Mouse (Mus musculus) liver, embryonic 14.5 days (tissue): ENCODE measurements around the gene Apold1. TPM values are rescaled to one million over a fixed set of nuclear protein-coding genes. Genes with fewer than 3 reads are reported as not detected.

Experiments
- ATAC-seq: fragments of 200-750 bp; cut with Nextera tagmentation; 2 replicates; pipeline ENCODE4 v1.8.0; 2017; ENCODE audit warnings: moderate number of reproducible peaks, mild to moderate bottlenecking, moderate library complexity; ENCODE audit not compliant: insufficient read depth
- DNase-seq, 3 experiments: peaks; one replicate each; pipeline ENCODE4 v3.0.0-alpha.2; 2012 to 2013; ENCODE audit warnings: low read depth in 3 of 3, low spot score in 3 of 3
- H3K27ac ChIP-seq: fragments of 300-500 bp; sonication (generic); 2 replicates; pipeline ENCODE4 v1.5.1; 2014; ENCODE audit warnings: moderate library complexity, mild to moderate bottlenecking, control low read depth, inconsistent platforms
- H3K27me3 ChIP-seq: fragments of 300-500 bp; sonication (generic); 2 replicates; pipeline ENCODE4 v1.6.1; 2014; ENCODE audit warnings: mild to moderate bottlenecking, low read length, moderate library complexity; ENCODE audit not compliant: control insufficient read depth, insufficient read depth
- H3K36me3 ChIP-seq: fragments of 300-500 bp; sonication (generic); replicated peaks from 2 replicates; pipeline ENCODE4 v1.6.1; 2014; ENCODE audit warnings: low read depth; ENCODE audit not compliant: control insufficient read depth, insufficient read depth
- H3K4me1 ChIP-seq, 2 experiments: fragments of 200-500 bp in 1 of 2; fragments of 300-500 bp in 1 of 2; sonication (generic) in 1 of 2; replicated peaks; 2 replicates each; pipeline ENCODE4 v1.6.1; 2012 to 2014; ENCODE audit warnings: antibody characterized with exemption in 1 of 2, inconsistent platforms in 1 of 2, low read length in 1 of 2; ENCODE audit not compliant: control insufficient read depth in 2 of 2, insufficient read depth in 2 of 2
- H3K4me2 ChIP-seq: fragments of 300-500 bp; sonication (generic); 2 replicates; pipeline ENCODE4 v1.6.1; 2014; ENCODE audit warnings: low read depth, mild to moderate bottlenecking, control low read depth, moderate library complexity
- H3K4me3 ChIP-seq, 2 experiments: fragments of 200-500 bp in 1 of 2; fragments of 300-500 bp in 1 of 2; sonication (generic) in 1 of 2; 2 replicates each; pipeline ENCODE4 v1.5.1; 2012 to 2014; ENCODE audit warnings: low read depth in 2 of 2, low read length in 2 of 2, mild to moderate bottlenecking in 2 of 2, control low read depth in 1 of 2, inconsistent platforms in 1 of 2, moderate library complexity in 1 of 2; ENCODE audit not compliant: insufficient read depth in 1 of 2
- H3K9ac ChIP-seq: fragments of 300-500 bp; sonication (generic); replicated peaks from 2 replicates; pipeline ENCODE4 v1.6.1; 2014; ENCODE audit warnings: mild to moderate bottlenecking, control low read depth, moderate library complexity
- H3K9me3 ChIP-seq: fragments of 300-500 bp; sonication (generic); 2 replicates; pipeline ENCODE4 v1.6.1; 2016; ENCODE audit warnings: low read length, mixed read lengths; ENCODE audit not compliant: control insufficient read depth
- CTCF ChIP-seq: IDR thresholded peaks from 2 replicates; pipeline ENCODE4 v1.5.1; 2016; ENCODE audit warnings: antibody characterized with exemption, low read depth, control low read depth
- EP300 ChIP-seq: IDR thresholded peaks from 2 replicates; pipeline ENCODE4 v1.6.1; 2016; ENCODE audit warnings: antibody characterized with exemption, low read depth
- WGBS: fragments of 180-500 bp; shearing (Covaris S2); extraction: QIAGEN DNeasy Blood & Tissue Kit; methylation state at CpG from one replicate; pipeline ENCODE4 v1.1.7; 2014; ENCODE audit not compliant: insufficient replicate concordance; 5-methylcytosine and 5-hydroxymethylcytosine counted together
- polyA plus RNA-seq, 2 experiments: library from polyadenylated mRNA; depleted of rRNA in 1 of 2; stranded (reverse) in 1 of 2; unstranded in 1 of 2; fragments of >200 nt; fragmentation: Nextera tagmentation in 1 of 2; extraction: Ambion mirVana in 1 of 2; gene quantifications; 2 replicates each; pipeline versions ENCODE4 v1.2.1 to v1.2.3; 2012 to 2014

Gene Apold1
- polyA plus RNA-seq, 2 experiments = 0.95 to 1.6 TPM

- H3K27ac ChIP-seq = no peak overlapping the region
- peaks cover 50% of the 10 kb centered on the region for H3K36me3 ChIP-seq
- H3K4me1 ChIP-seq = no peaks in the 10 kb centered on the region
- DNase-seq = no peak
- TF ChIP-seq CTCF (no peak), EP300 (no peak)
- H3K27me3 ChIP-seq = no peaks in the 10 kb centered on the region
- H3K9ac ChIP-seq = no peak overlapping the region
- no peak for ATAC-seq
- no peak overlapping the region for H3K4me3 ChIP-seq
- no peaks in the 10 kb centered on the region for H3K9me3 ChIP-seq
- 82% methylated on average over 14 of the region's 14 CpGs for WGBS
- H3K4me2 ChIP-seq = no peak overlapping the region
Measured at GRCm38 (mm10) chr6:135023379-135023778, 41.9 kb downstream of the Apold1 start.

- Histone ChIP-seq H3K36me3 (peaks cover 36% of the 10 kb centered on the region), H3K4me1 (no peaks in the 10 kb centered on the region), H3K9me3 (no peaks in the 10 kb centered on the region), H3K9ac (no peak overlapping the region), H3K27me3 (no peaks in the 10 kb centered on the region), H3K4me2 (no peak overlapping the region), H3K27ac (no peak overlapping the region), H3K4me3 (no peak overlapping the region)
- no peak for TF ChIP-seq CTCF
- no peak for DNase-seq
- WGBS = 64% methylated on average over 1 of the region's 1 CpGs
- ATAC-seq = no peak
Measured at GRCm38 (mm10) chr6:135024781-135025420, 43.4 kb downstream of the Apold1 start.

- no peak for TF ChIP-seq EP300
- peak; percentile 56 for TF ChIP-seq CTCF
- no peak overlapping the region for H3K27ac ChIP-seq
- H3K9me3 ChIP-seq = no peaks in the 10 kb centered on the region
- 7% methylated on average over 3 of the region's 3 CpGs for WGBS
- H3K4me1 ChIP-seq = no peaks in the 10 kb centered on the region
- no peak overlapping the region for H3K9ac ChIP-seq
- H3K4me3 ChIP-seq = no peak overlapping the region
- peaks cover 23% of the 10 kb centered on the region for H3K36me3 ChIP-seq
- H3K27me3 ChIP-seq = no peaks in the 10 kb centered on the region
- ATAC-seq (no peak), DNase-seq (no peak)
- no peak overlapping the region for H3K4me2 ChIP-seq
Measured at GRCm38 (mm10) chr6:135026232-135026631, 44.7 kb downstream of the Apold1 start.

GRCm38 (mm10) chr6:135026755-135027154 is 45.2 kb downstream of the Apold1 start:
- no peak for DNase-seq
- H3K4me2 ChIP-seq = no peak overlapping the region

DNA sequence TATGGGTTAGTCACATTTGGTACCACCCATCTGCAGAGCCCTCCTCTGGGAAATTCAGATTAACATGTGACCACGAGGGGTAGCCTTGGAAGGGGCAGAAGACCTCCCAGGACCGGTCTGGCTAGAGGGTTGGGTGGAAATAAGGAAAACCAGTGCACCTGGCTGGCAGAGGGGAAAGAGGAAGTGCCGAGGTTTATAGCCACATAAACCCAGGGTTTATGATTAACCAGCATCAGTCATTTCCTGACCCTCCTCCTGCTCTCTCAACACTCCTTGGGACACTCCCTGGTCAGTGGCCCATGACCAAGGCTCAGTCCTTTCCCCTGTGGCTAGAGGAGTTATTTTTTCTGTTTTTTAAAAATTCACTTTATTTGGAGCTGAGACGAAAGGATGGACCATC is 47.7 kb downstream of the Apold1 start:
- Histone ChIP-seq H3K4me2 (no peak overlapping the region), H3K27me3 (no peaks in the 10 kb centered on the region), H3K4me3 (no peak overlapping the region), H3K4me1 (no peaks in the 10 kb centered on the region), H3K9me3 (no peaks in the 10 kb centered on the region), H3K36me3 (no peaks in the 10 kb centered on the region), H3K27ac (no peak overlapping the region), H3K9ac (no peak overlapping the region)
- WGBS = 32% methylated on average over 4 of the region's 4 CpGs
- no peak for DNase-seq
- no peak for ATAC-seq
- TF ChIP-seq EP300 = no peak
- no peak for TF ChIP-seq CTCF

More at GRCm38 (mm10) chr6:135026755-135027154, 45.2 kb downstream of the Apold1 start:
- H3K9me3 ChIP-seq = no peaks in the 10 kb centered on the region
- WGBS = 46% methylated on average over 2 of the region's 2 CpGs
- no peak overlapping the region for H3K27ac ChIP-seq
- H3K27me3 ChIP-seq = no peaks in the 10 kb centered on the region
- H3K36me3 ChIP-seq = peaks cover 18% of the 10 kb centered on the region
- no peak for ATAC-seq
- no peak overlapping the region for H3K4me3 ChIP-seq
- H3K9ac ChIP-seq = no peak overlapping the region
- H3K4me1 ChIP-seq = no peaks in the 10 kb centered on the region
- no peak for TF ChIP-seq CTCF
- no peak for TF ChIP-seq EP300

Other genes starting within 250 kb of the Apold1 start
- gene Dusp16, start 189.1 kb upstream of the Apold1 start, polyA plus RNA-seq (2012; rRNA removed) = 2.6 and 3.7 TPM in 2 replicates
- gene Dusp16, start 189.1 kb upstream of the Apold1 start, polyA plus RNA-seq (2014; fragmentation: Nextera tagmentation; extraction: Ambion mirVana) = 4.1 and 5.4 TPM in 2 replicates
- gene Crebl2, start 151.6 kb upstream of the Apold1 start, polyA plus RNA-seq (2012; rRNA removed) = 2.3 and 2.9 TPM in 2 replicates
- gene Crebl2, start 151.6 kb upstream of the Apold1 start, polyA plus RNA-seq (2014; fragmentation: Nextera tagmentation; extraction: Ambion mirVana) = 1.1 and 1.6 TPM in 2 replicates
- 4.4 and 4.7 TPM in 2 replicates for gene Gpr19, start 83.1 kb upstream of the Apold1 start, polyA plus RNA-seq (2012; rRNA removed)
- 4.4 and 4.9 TPM in 2 replicates for gene Gpr19, start 83.1 kb upstream of the Apold1 start, polyA plus RNA-seq (2014; fragmentation: Nextera tagmentation; extraction: Ambion mirVana)
- gene Cdkn1b, start 61.3 kb upstream of the Apold1 start, polyA plus RNA-seq (2012; rRNA removed) = 8.4 and 12.2 TPM in 2 replicates
- gene Cdkn1b, start 61.3 kb upstream of the Apold1 start, polyA plus RNA-seq (2014; fragmentation: Nextera tagmentation; extraction: Ambion mirVana) = 11.7 and 12.6 TPM in 2 replicates
- gene Ddx47, start 29.9 kb downstream of the Apold1 start, polyA plus RNA-seq (2012; rRNA removed) = 29.7 and 45.5 TPM in 2 replicates
- gene Ddx47, start 29.9 kb downstream of the Apold1 start, polyA plus RNA-seq (2014; fragmentation: Nextera tagmentation; extraction: Ambion mirVana) = 50.7 and 53.7 TPM in 2 replicates
- gene Gprc5a, start 83.9 kb downstream of the Apold1 start, polyA plus RNA-seq (2012; rRNA removed) = 0.12 and 0.15 TPM in 2 replicates
- 0.16 and 0.25 TPM in 2 replicates for gene Gprc5a, start 83.9 kb downstream of the Apold1 start, polyA plus RNA-seq (2014; fragmentation: Nextera tagmentation; extraction: Ambion mirVana)
- gene Gprc5d, start 136.6 kb downstream of the Apold1 start, polyA plus RNA-seq (2012; rRNA removed) = 0.28 and 0.41 TPM in 2 replicates
- not detected in 2 replicates for gene Gprc5d, start 136.6 kb downstream of the Apold1 start, polyA plus RNA-seq (2014; fragmentation: Nextera tagmentation; extraction: Ambion mirVana)
- gene Fam234b, start 216.3 kb downstream of the Apold1 start, polyA plus RNA-seq (2012; rRNA removed) = 18.7 and 19.1 TPM in 2 replicates
- 27.8 and 34.9 TPM in 2 replicates for gene Fam234b, start 216.3 kb downstream of the Apold1 start, polyA plus RNA-seq (2014; fragmentation: Nextera tagmentation; extraction: Ambion mirVana)
- 127 and 198 TPM in 2 replicates for gene Hebp1, start 216.3 kb downstream of the Apold1 start, polyA plus RNA-seq (2012; rRNA removed)
- 60.1 and 70.2 TPM in 2 replicates for gene Hebp1, start 216.3 kb downstream of the Apold1 start, polyA plus RNA-seq (2014; fragmentation: Nextera tagmentation; extraction: Ambion mirVana)